Mouse (Mus musculus) heart, embryonic 16.5 days (tissue): ENCODE results near the gene Pou2f1. TPM values are rescaled to one million over a fixed set of nuclear protein-coding genes. Genes with fewer than 3 reads are reported as not detected.

Source experiments
- ATAC-seq: fragments of 200-750 bp; cut with Nextera tagmentation; replicated peaks from 2 replicates; pipeline ENCODE4 v1.8.0; 2017; ENCODE audit warnings: moderate number of reproducible peaks; ENCODE audit not compliant: insufficient read depth, low FRiP score; ENCODE audit errors: extremely low read depth
- H3K27ac ChIP-seq: fragments of 300-500 bp; sonication (generic); 2 replicates; pipeline ENCODE4 v1.5.1; 2014; ENCODE audit warnings: mild to moderate bottlenecking, low read length, control low read depth, moderate library complexity
- H3K27me3 ChIP-seq: fragments of 300-500 bp; sonication (generic); 2 replicates; pipeline ENCODE4 v1.6.1; 2014; ENCODE audit warnings: low read length, mixed read lengths; ENCODE audit not compliant: control insufficient read depth, insufficient read depth
- H3K36me3 ChIP-seq: fragments of 300-500 bp; sonication (generic); 2 replicates; pipeline ENCODE4 v1.6.1; 2014; ENCODE audit not compliant: control insufficient read depth, insufficient read depth
- H3K4me1 ChIP-seq: fragments of 300-500 bp; sonication (generic); 2 replicates; pipeline ENCODE4 v1.6.1; 2014; ENCODE audit warnings: low read length, mixed read lengths; ENCODE audit not compliant: control insufficient read depth, insufficient read depth
- H3K4me2 ChIP-seq: fragments of 300-500 bp; sonication (generic); 2 replicates; pipeline ENCODE4 v1.6.1; 2014; ENCODE audit warnings: low read depth, mild to moderate bottlenecking, control low read depth, low read length
- H3K4me3 ChIP-seq: fragments of 300-500 bp; sonication (generic); 2 replicates; pipeline ENCODE4 v1.5.1; 2014; ENCODE audit warnings: mild to moderate bottlenecking, control low read depth, low read length
- H3K9ac ChIP-seq: fragments of 300-500 bp; sonication (generic); 2 replicates; pipeline ENCODE4 v1.6.1; 2014; ENCODE audit warnings: low read length, control low read depth
- H3K9me3 ChIP-seq: fragments of 300-500 bp; sonication (generic); replicated peaks from 2 replicates; pipeline ENCODE4 v1.6.1; 2016; ENCODE audit warnings: low read length; ENCODE audit not compliant: control insufficient read depth
- WGBS: fragments of 180-500 bp; shearing (Covaris S2); extraction: QIAGEN DNeasy Blood & Tissue Kit; methylation state at CpG from one replicate; pipeline ENCODE4 v1.1.7; 2014; 5-methylcytosine and 5-hydroxymethylcytosine counted together
- polyA plus RNA-seq: library from polyadenylated mRNA; unstranded; fragments of >200 nt; fragmentation: Nextera tagmentation; extraction: Ambion mirVana; gene quantifications from 2 replicates; pipeline ENCODE4 v1.2.1, GENCODE M21; 2015

Gene Pou2f1
- polyA plus RNA-seq, 1 experiment from 2014 or later, result 8.5 TPM

GRCm38 (mm10) chr1:165818145-165818860, 184.2 kb downstream of the Pou2f1 start:
- 31% methylated on average over 8 of the region's 8 CpGs for WGBS
- no peak overlapping the region for H3K27ac ChIP-seq
- no peak overlapping the region for H3K9ac ChIP-seq
- no peak overlapping the region for H3K4me3 ChIP-seq
- H3K36me3 ChIP-seq, result no peaks in the 10 kb centered on the region
- H3K4me2 ChIP-seq, result peak overlapping the region; percentile 5; the same call in 1 of the 2 replicates
- no peaks in the 10 kb centered on the region for H3K9me3 ChIP-seq
- peak; percentile 40; the same call in 1 of the 2 replicates for ATAC-seq
- H3K4me1 ChIP-seq, result peaks cover 9% of the 10 kb centered on the region
- H3K27me3 ChIP-seq, result no peaks in the 10 kb centered on the region; the same call in 1 of the 2 replicates

DNA sequence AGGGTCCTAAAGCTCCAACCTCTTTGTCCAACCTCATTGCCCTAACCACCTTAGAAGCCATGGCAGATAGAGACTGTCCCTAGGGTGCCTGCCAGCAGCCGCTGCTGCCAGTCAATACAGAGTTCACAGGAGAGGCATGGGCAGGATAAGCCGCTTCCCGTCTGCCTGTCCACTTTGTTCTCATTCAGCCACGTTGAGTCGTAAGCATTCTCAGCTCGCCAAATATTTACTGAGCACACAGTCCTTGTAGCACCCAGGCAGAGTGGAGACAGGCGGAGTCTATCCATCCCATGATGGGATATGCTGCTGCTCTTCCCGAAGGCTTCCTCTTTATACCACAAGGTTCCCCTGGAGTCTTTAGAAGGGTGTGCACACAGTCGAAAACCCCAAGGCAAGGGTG, 185.2 kb downstream of the Pou2f1 start:
- H3K9me3 ChIP-seq, result no peaks in the 10 kb centered on the region
- H3K4me2 ChIP-seq, result no peak overlapping the region
- no peaks in the 10 kb centered on the region for H3K36me3 ChIP-seq
- peaks cover 9% of the 10 kb centered on the region for H3K4me1 ChIP-seq
- H3K9ac ChIP-seq, result no peak overlapping the region
- no peak overlapping the region for H3K4me3 ChIP-seq
- 46% methylated on average over 9 of the region's 9 CpGs for WGBS
- H3K27ac ChIP-seq, result no peak overlapping the region
- no peaks in the 10 kb centered on the region; the same call in 1 of the 2 replicates for H3K27me3 ChIP-seq
- ATAC-seq, result no peak

GRCm38 (mm10) chr1:165816391-165816790, 186.1 kb downstream of the Pou2f1 start:
- 82% methylated on average over 9 of the region's 9 CpGs for WGBS
- Histone ChIP-seq H3K27ac (no peak overlapping the region), H3K4me2 (no peak overlapping the region), H3K4me3 (no peak overlapping the region), H3K9me3 (no peaks in the 10 kb centered on the region), H3K36me3 (no peaks in the 10 kb centered on the region), H3K4me1 (peaks cover 9% of the 10 kb centered on the region), H3K9ac (no peak overlapping the region), H3K27me3 (no peaks in the 10 kb centered on the region; the same call in 1 of the 2 replicates)
- ATAC-seq, result no peak

Other genes with a start within 250 kb of the Pou2f1 start
- gene Creg1, start 238.9 kb downstream of the Pou2f1 start, polyA plus RNA-seq, result 69.8 and 73.2 TPM in 2 replicates
- gene Cd247, start 214.0 kb downstream of the Pou2f1 start, polyA plus RNA-seq, result 3.9 and 12.8 TPM in 2 replicates
- gene Dusp27, start 125.2 kb upstream of the Pou2f1 start, polyA plus RNA-seq, result 50.1 and 50.5 TPM in 2 replicates
- gene Gpa33, start 127.6 kb upstream of the Pou2f1 start, polyA plus RNA-seq, result 0.11 and 0.67 TPM in 2 replicates
- 0.13 TPM in 1 of 2 replicates, not detected in the other for gene Mael, start 236.1 kb upstream of the Pou2f1 start, polyA plus RNA-seq